Mouse (Mus musculus): ENCODE measurements around the gene Tnfsf9.

The Tnfsf9 gene

GRCm38 (mm10) chr17:57095855-57096622 is 9.1 kb upstream of the Tnfsf9 start:
- DNase-seq (ENCODE audit: low spot score in 2 of 2): peak; percentile 23 to 25

- peak; percentile 75 to 84 for DNase-seq (ENCODE audit: low spot score in 2 of 2)
These were observed 8.6 kb upstream of the Tnfsf9 start for GRCm38 (mm10) chr17:57096623-57096920.

GRCm38 (mm10) chr17:57098321-57098720 is 6.8 kb upstream of the Tnfsf9 start:
- DNase-seq (ENCODE audit: low spot score in 2 of 2): no peak

GRCm38 (mm10) chr17:57099629-57100325 is 5.3 kb upstream of the Tnfsf9 start:
- DNase-seq (ENCODE audit: low spot score in 2 of 2): no peak

- DNase-seq (ENCODE audit: low spot score in 2 of 2): no peak
These were observed 2.8 kb upstream of the Tnfsf9 start for GRCm38 (mm10) chr17:57102276-57102675.

GRCm38 (mm10) chr17:57104496-57104895 is 629 bp upstream of the Tnfsf9 start:
- DNase-seq (ENCODE audit: low spot score in 2 of 2): no peak

- no peak for DNase-seq (ENCODE audit: low spot score in 2 of 2)
These were observed 877 bp downstream of the Tnfsf9 start for GRCm38 (mm10) chr17:57106035-57106368.

GRCm38 (mm10) chr17:57107064-57107463 is 1.9 kb downstream of the Tnfsf9 start:
- DNase-seq (ENCODE audit: low spot score in 2 of 2): no peak

- DNase-seq (ENCODE audit: low spot score in 2 of 2): no peak
These were observed 3.0 kb downstream of the Tnfsf9 start for GRCm38 (mm10) chr17:57108040-57108665.

GRCm38 (mm10) chr17:57108666-57109171 is 3.6 kb downstream of the Tnfsf9 start:
- no peak for DNase-seq (ENCODE audit: low spot score in 2 of 2)

GRCm38 (mm10) chr17:57110005-57110404 is 4.9 kb downstream of the Tnfsf9 start:
- DNase-seq (ENCODE audit: low spot score in 2 of 2): no peak

- no peak for DNase-seq (ENCODE audit: low spot score in 2 of 2)
These were observed 7.8 kb downstream of the Tnfsf9 start for GRCm38 (mm10) chr17:57112768-57113474.

- DNase-seq (ENCODE audit: low spot score in 2 of 2): no peak
These were observed 11.7 kb downstream of the Tnfsf9 start for GRCm38 (mm10) chr17:57116801-57117200.

GRCm38 (mm10) chr17:57118524-57119349 is 13.6 kb downstream of the Tnfsf9 start:
- no peak for DNase-seq (ENCODE audit: low spot score in 2 of 2)

- DNase-seq (ENCODE audit: low spot score in 2 of 2): no peak
These were observed 16.7 kb downstream of the Tnfsf9 start for GRCm38 (mm10) chr17:57121856-57122255.

GRCm38 (mm10) chr17:57123192-57124118 is 18.3 kb downstream of the Tnfsf9 start:
- no peak for DNase-seq (ENCODE audit: low spot score in 2 of 2)

GRCm38 (mm10) chr17:57124792-57125191 is 19.7 kb downstream of the Tnfsf9 start:
- no peak for DNase-seq (ENCODE audit: low spot score in 2 of 2)

- no peak for DNase-seq (ENCODE audit: low spot score in 2 of 2)
These were observed 20.9 kb downstream of the Tnfsf9 start for GRCm38 (mm10) chr17:57125853-57126622.

- DNase-seq (ENCODE audit: low spot score in 2 of 2): no peak
These were observed 26.7 kb downstream of the Tnfsf9 start for GRCm38 (mm10) chr17:57131793-57132192.
